8 mouse cellular contexts compared by ENCODE assay signal in genomic region chr13:98355559-98356111, GRCm38 (mm10). TPM values are rescaled to one million over a fixed set of nuclear protein-coding genes. Genes with fewer than 3 reads are reported as not detected.
A peak's percentile ranks its signal among the peaks of the same experiment; 100 is the strongest.
DNase-seq lines count a peak whose midpoint lies in the region; ATAC-seq and TF ChIP-seq lines count a peak whose summit lies in the region.

No protein-coding gene starts in this region.

- no peak for TF ChIP-seq POLR2A in bone marrow macrophage, adult 2 months (IDR thresholded peaks at IDR 0.05; ENCODE audit: borderline replicate concordance, low read depth, low read length)

- no peak for ATAC-seq in kidney, embryonic 14.5 days (ENCODE audit: low FRiP score, low TSS enrichment)
- no peak for ATAC-seq in heart, embryonic 16.5 days (replicated peaks; ENCODE audit: extremely low read depth, insufficient read depth, low FRiP score)
- ATAC-seq in limb, embryonic 15.5 days (ENCODE audit: insufficient number of reproducible peaks, low FRiP score, low TSS enrichment, low read depth), result no peak
- ATAC-seq in neural tube, embryonic 15.5 days (ENCODE audit: low FRiP score), result no peak

- H3K9me3 ChIP-seq in kidney, embryonic 14.5 days (ENCODE audit: control insufficient read depth, low read length), result no peaks in the 10 kb centered on the region
- H3K9me3 ChIP-seq in heart, embryonic 16.5 days (replicated peaks; ENCODE audit: control insufficient read depth, low read length), result no peaks in the 10 kb centered on the region
- H3K9me3 ChIP-seq in limb, embryonic 15.5 days, result no peaks in the 10 kb centered on the region
- H3K9me3 ChIP-seq in neural tube, embryonic 15.5 days (replicated peaks), result no peaks in the 10 kb centered on the region

- peak overlapping the region; percentile 82 for H3K27ac ChIP-seq in kidney, embryonic 14.5 days (ENCODE audit: low read depth, low read length)
- H3K27ac ChIP-seq in bone marrow macrophage, adult 2 months (ENCODE audit: insufficient read depth, low read depth, low read length), result no peak overlapping the region
- H3K27ac ChIP-seq in heart, embryonic 16.5 days (ENCODE audit: low read length), result no peak overlapping the region
- H3K27ac ChIP-seq in limb, embryonic 15.5 days, result no peak overlapping the region
- no peak overlapping the region for H3K27ac ChIP-seq in neural tube, embryonic 15.5 days (replicated peaks)

- H3K4me2 ChIP-seq in kidney, embryonic 14.5 days (replicated peaks; ENCODE audit: low read depth, low read length), result peak overlapping the region; percentile 57
- H3K4me2 ChIP-seq in heart, embryonic 16.5 days (ENCODE audit: low read depth, low read length), result peak overlapping the region; percentile 81
- H3K4me2 ChIP-seq in limb, embryonic 15.5 days, result peak overlapping the region; percentile 91
- H3K4me2 ChIP-seq in neural tube, embryonic 15.5 days, result peak overlapping the region; percentile 57

- H3K4me3 ChIP-seq in kidney, embryonic 14.5 days (ENCODE audit: low read length), result peak overlapping the region; percentile 49
- peak overlapping the region; percentile 52 for H3K4me3 ChIP-seq in bone marrow macrophage, adult 2 months (ENCODE audit: insufficient read depth, low read length)
- peak overlapping the region; percentile 56 for H3K4me3 ChIP-seq in heart, embryonic 16.5 days (ENCODE audit: low read length)
- H3K4me3 ChIP-seq in limb, embryonic 15.5 days, result peak overlapping the region; percentile 50
- H3K4me3 ChIP-seq in neural tube, embryonic 15.5 days (replicated peaks), result peak overlapping the region; percentile 39

- H3K9ac ChIP-seq in kidney, embryonic 14.5 days (ENCODE audit: low read depth, low read length), result peak overlapping the region; percentile 72
- peak overlapping the region; percentile 12; the same call in 1 of the 2 replicates for H3K9ac ChIP-seq in heart, embryonic 16.5 days (ENCODE audit: low read length)
- H3K9ac ChIP-seq in limb, embryonic 15.5 days, result peak overlapping the region; percentile 31; the same call in 1 of the 2 replicates
- no peak overlapping the region for H3K9ac ChIP-seq in neural tube, embryonic 15.5 days (replicated peaks)

- H3K36me3 ChIP-seq in kidney, embryonic 14.5 days (ENCODE audit: control insufficient read depth, insufficient read depth, low read length), result no peaks in the 10 kb centered on the region
- no peaks in the 10 kb centered on the region for H3K36me3 ChIP-seq in heart, embryonic 16.5 days (ENCODE audit: control insufficient read depth, insufficient read depth)
- H3K36me3 ChIP-seq in limb, embryonic 15.5 days, result no peaks in the 10 kb centered on the region
- no peaks in the 10 kb centered on the region for H3K36me3 ChIP-seq in neural tube, embryonic 15.5 days

- TF ChIP-seq CTCF in bone marrow macrophage, adult 2 months (IDR thresholded peaks at IDR 0.05; ENCODE audit: low read depth, low read length), result no peak

- 0% methylated on average over 65 of the region's 81 CpGs for WGBS in kidney, embryonic 14.5 days
- 1% methylated on average over 58 of the region's 81 CpGs for WGBS in heart, embryonic 16.5 days
- under 1% methylated on average over 72 of the region's 81 CpGs for WGBS in limb, embryonic 15.5 days
- under 1% methylated on average over 71 of the region's 81 CpGs for WGBS in neural tube, embryonic 15.5 days

- H3K27me3 ChIP-seq in kidney, embryonic 14.5 days (ENCODE audit: control insufficient read depth, insufficient read depth, low read length), result peaks cover 57% of the 10 kb centered on the region
- H3K27me3 ChIP-seq in heart, embryonic 16.5 days (ENCODE audit: control insufficient read depth, insufficient read depth, low read length), result peaks cover 79% of the 10 kb centered on the region
- peaks cover 92% of the 10 kb centered on the region for H3K27me3 ChIP-seq in limb, embryonic 15.5 days
- peaks cover 74% of the 10 kb centered on the region for H3K27me3 ChIP-seq in neural tube, embryonic 15.5 days (replicated peaks)

- no peak for DNase-seq in kidney, adult 9 months
- DNase-seq in spleen, postnatal 4 days (ENCODE audit: low spot score in 2 of 2), result no peak
- no peak for DNase-seq in layer of hippocampus, postnatal 14 days (ENCODE audit: low spot score in 2 of 2)

- H3K4me1 ChIP-seq in kidney, embryonic 14.5 days (ENCODE audit: control insufficient read depth, insufficient read depth, low read length), result 0 out of 2 replicates have a peak, but pooled peaks cover 4% of the 10 kb centered on the region
- 0 out of 2 replicates have a peak, but pooled peaks cover 2% of the 10 kb centered on the region for H3K4me1 ChIP-seq in bone marrow macrophage, adult 2 months (ENCODE audit: control insufficient read depth, insufficient read depth, low read length)
- peaks cover 16% of the 10 kb centered on the region for H3K4me1 ChIP-seq in heart, embryonic 16.5 days (ENCODE audit: control insufficient read depth, insufficient read depth, low read length)
- H3K4me1 ChIP-seq in limb, embryonic 15.5 days, result peaks cover 27% of the 10 kb centered on the region
- H3K4me1 ChIP-seq in neural tube, embryonic 15.5 days, result peaks cover 24% of the 10 kb centered on the region

RNA-seq across cellular contexts. Expression of gene Foxd1, which starts 1.6 kb away (rescaled TPM):
- polyA plus RNA-seq in kidney, embryonic 14.5 days (2014; fragmentation: Nextera tagmentation; extraction: Ambion mirVana), result 8.5 and 12.8 TPM in 2 replicates
- not detected in 2 replicates for polyA plus RNA-seq in bone marrow macrophage, adult 2 months (2012; ENCODE audit: insufficient read depth, insufficient read length, missing spikeins)
- polyA plus RNA-seq in heart, embryonic 16.5 days (2015; fragmentation: Nextera tagmentation; extraction: Ambion mirVana), result not detected in 2 replicates
- 0.29 TPM in 2 replicates for polyA plus RNA-seq in limb, embryonic 15.5 days (2015; fragmentation: Nextera tagmentation; extraction: Ambion mirVana)
- polyA plus RNA-seq in neural tube, embryonic 15.5 days (2015; fragmentation: Nextera tagmentation; extraction: Ambion mirVana), result 0.33 and 0.65 TPM in 2 replicates
- total RNA-seq in layer of hippocampus, postnatal 14 days (2021), result 1 to 10 TPM; 1.1 to 1.4 TPM

RNA-seq across cellular contexts. Expression of gene Btf3, which starts 38.8 kb away (rescaled TPM):
- 811 and 923 TPM in 2 replicates for polyA plus RNA-seq in kidney, embryonic 14.5 days (2014; fragmentation: Nextera tagmentation; extraction: Ambion mirVana)
- 440 and 511 TPM in 2 replicates for polyA plus RNA-seq in bone marrow macrophage, adult 2 months (2012; ENCODE audit: insufficient read depth, insufficient read length, missing spikeins)
- polyA plus RNA-seq in heart, embryonic 16.5 days (2015; fragmentation: Nextera tagmentation; extraction: Ambion mirVana), result 361 and 369 TPM in 2 replicates
- polyA plus RNA-seq in limb, embryonic 15.5 days (2015; fragmentation: Nextera tagmentation; extraction: Ambion mirVana), result 590 and 660 TPM in 2 replicates
- polyA plus RNA-seq in neural tube, embryonic 15.5 days (2015; fragmentation: Nextera tagmentation; extraction: Ambion mirVana), result 481 and 531 TPM in 2 replicates
- 100 to 1,000 TPM; 209 to 232 TPM for total RNA-seq in layer of hippocampus, postnatal 14 days (2021)
